Mouse (Mus musculus) intestine, postnatal 0 days (tissue): ENCODE results near the gene Sec1. TPM values are rescaled to one million over a fixed set of nuclear protein-coding genes. Genes with fewer than 3 reads are reported as not detected.

Source experiments
- ATAC-seq: fragments of 200-750 bp; cut with Nextera tagmentation; 2 replicates; pipeline ENCODE4 v1.8.0; 2017; ENCODE audit warnings: mild to moderate bottlenecking, moderate TSS enrichment, moderate library complexity
- H3K27ac ChIP-seq: fragments of 300-500 bp; sonication (generic); 2 replicates; pipeline ENCODE4 v1.5.1; 2014; ENCODE audit warnings: mild to moderate bottlenecking, low read depth, low read length, moderate library complexity
- H3K27me3 ChIP-seq: fragments of 300-500 bp; sonication (generic); replicated peaks from 2 replicates; pipeline ENCODE4 v1.6.1; 2014; ENCODE audit warnings: low read length, mixed read lengths; ENCODE audit not compliant: control insufficient read depth, insufficient read depth
- H3K36me3 ChIP-seq: fragments of 300-500 bp; sonication (generic); 2 replicates; pipeline ENCODE4 v1.6.1; 2014; ENCODE audit warnings: mild to moderate bottlenecking, moderate library complexity; ENCODE audit not compliant: control insufficient read depth, insufficient read depth
- H3K4me1 ChIP-seq: fragments of 300-500 bp; sonication (generic); replicated peaks from 2 replicates; pipeline ENCODE4 v1.6.1; 2014; ENCODE audit warnings: antibody characterized with exemption, low read length, mixed read lengths; ENCODE audit not compliant: control insufficient read depth, insufficient read depth
- H3K4me2 ChIP-seq: fragments of 300-500 bp; sonication (generic); replicated peaks from 2 replicates; pipeline ENCODE4 v1.6.1; 2014; ENCODE audit warnings: low read depth, mild to moderate bottlenecking, moderate library complexity
- H3K4me3 ChIP-seq: fragments of 300-500 bp; sonication (generic); 2 replicates; pipeline ENCODE4 v1.5.1; 2014; ENCODE audit warnings: low read depth, low read length
- H3K9ac ChIP-seq: fragments of 300-500 bp; sonication (generic); 2 replicates; pipeline ENCODE4 v1.6.1; 2014; ENCODE audit warnings: mild to moderate bottlenecking, low read depth, low read length
- H3K9me3 ChIP-seq: fragments of 300-500 bp; sonication (generic); 2 replicates; pipeline ENCODE4 v1.6.1; 2016; ENCODE audit warnings: mixed run types; ENCODE audit not compliant: control insufficient read depth
- CTCF ChIP-seq: sonication (generic); IDR thresholded peaks from 2 replicates; pipeline ENCODE4 v1.5.1; 2016; ENCODE audit warnings: low read depth, mild to moderate bottlenecking, control low read depth, antibody characterized with exemption, moderate library complexity
- WGBS: fragments of 180-500 bp; shearing (Covaris S2); extraction: QIAGEN DNeasy Blood & Tissue Kit; methylation state at CpG from one replicate; pipeline ENCODE4 v1.1.7; 2014; 5-methylcytosine and 5-hydroxymethylcytosine counted together
- polyA plus RNA-seq: library from polyadenylated mRNA; unstranded; fragments of >200 nt; fragmentation: Nextera tagmentation; extraction: Ambion mirVana; gene quantifications from 2 replicates; pipeline ENCODE4 v1.2.1, GENCODE M21; 2015

Gene Sec1
- polyA plus RNA-seq, 1 experiment from 2014 or later: 0.08 TPM

DNA sequence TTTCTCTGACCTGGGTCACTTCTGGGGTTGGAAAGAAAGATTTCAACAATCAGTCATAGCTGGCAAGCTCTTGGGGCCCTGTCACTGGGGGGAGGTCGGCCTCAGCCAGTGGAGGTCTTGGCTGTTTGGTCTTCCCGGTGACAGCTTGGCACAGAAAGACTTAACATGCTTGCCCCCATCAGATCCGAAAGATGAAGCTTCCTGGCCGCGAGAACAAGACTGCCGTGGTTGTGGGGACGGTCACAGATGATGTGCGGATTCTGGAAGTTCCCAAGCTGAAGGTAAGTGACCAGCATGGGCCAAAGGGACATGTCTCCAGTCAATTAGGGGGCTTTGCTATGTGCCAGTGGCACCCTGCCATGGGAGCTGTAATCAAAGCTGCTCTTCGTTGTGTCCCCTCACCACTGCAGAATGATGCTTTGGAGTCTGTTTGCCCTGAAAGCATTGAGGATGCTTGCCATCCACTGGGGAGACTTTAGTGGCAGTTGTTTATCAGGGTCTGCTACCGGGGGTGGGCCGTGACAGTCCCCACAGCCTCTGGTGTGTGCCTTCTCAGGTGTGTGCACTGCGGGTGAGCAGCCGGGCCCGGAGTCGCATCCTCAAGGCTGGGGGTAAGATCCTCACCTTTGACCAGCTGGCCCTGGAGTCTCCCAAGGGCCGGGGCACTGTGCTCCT, 25.7 kb upstream of the Sec1 start:
- peak overlapping the region; percentile 86; the same call in 1 of the 2 replicates for H3K27ac ChIP-seq
- no peak for TF ChIP-seq CTCF
- peaks cover 41% of the 10 kb centered on the region for H3K36me3 ChIP-seq
- H3K27me3 ChIP-seq: no peaks in the 10 kb centered on the region
- H3K4me1 ChIP-seq: peaks cover 16% of the 10 kb centered on the region; the same call in 1 of the 2 replicates
- no peak for ATAC-seq
- 81% methylated on average over 15 of the region's 16 CpGs for WGBS
- H3K9ac ChIP-seq: peak overlapping the region; percentile 79; the same call in 1 of the 2 replicates
- H3K9me3 ChIP-seq: no peaks in the 10 kb centered on the region
- H3K4me2 ChIP-seq: peak overlapping the region; percentile 78
- peak overlapping the region; percentile 67; the same call in 1 of the 2 replicates for H3K4me3 ChIP-seq

GRCm38 (mm10) chr7:45719180-45719579, 25.0 kb upstream of the Sec1 start:
- no peak for TF ChIP-seq CTCF
- WGBS: 62% methylated on average over 10 of the region's 10 CpGs
- peak overlapping the region; percentile 67 for H3K4me3 ChIP-seq
- peaks cover 19% of the 10 kb centered on the region; the same call in 1 of the 2 replicates for H3K4me1 ChIP-seq
- peak overlapping the region; percentile 79; the same call in 1 of the 2 replicates for H3K27ac ChIP-seq
- no peaks in the 10 kb centered on the region for H3K27me3 ChIP-seq
- no peaks in the 10 kb centered on the region for H3K9me3 ChIP-seq
- peaks cover 35% of the 10 kb centered on the region for H3K36me3 ChIP-seq
- H3K4me2 ChIP-seq: peak overlapping the region; percentile 78
- no peak for ATAC-seq
- peak overlapping the region; percentile 79 for H3K9ac ChIP-seq

DNA sequence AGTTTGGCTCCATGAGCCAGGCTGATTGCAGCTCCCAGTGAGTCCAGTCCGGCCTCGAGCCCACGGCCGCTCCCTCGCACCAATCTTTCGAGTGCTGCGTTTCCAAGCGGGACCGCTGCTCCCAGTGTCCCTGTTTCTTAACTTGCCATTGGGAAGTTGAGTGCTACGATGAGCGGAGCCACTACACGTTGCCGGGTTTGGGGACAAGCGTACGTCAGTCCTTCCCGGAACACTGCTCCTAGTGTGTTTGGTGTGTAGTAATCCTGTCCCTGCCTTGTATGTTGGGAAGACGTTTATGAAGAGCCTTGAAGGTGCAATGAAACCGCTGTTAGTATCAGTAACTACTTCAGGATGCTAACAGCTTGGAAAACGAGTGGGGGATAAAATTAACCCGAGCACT, 24.1 kb upstream of the Sec1 start:
- under 1% methylated on average over 20 of the region's 20 CpGs for WGBS
- Histone ChIP-seq H3K4me1 (peaks cover 19% of the 10 kb centered on the region; the same call in 1 of the 2 replicates), H3K9ac (peak overlapping the region; percentile 79), H3K27me3 (no peaks in the 10 kb centered on the region), H3K9me3 (no peaks in the 10 kb centered on the region), H3K36me3 (peaks cover 29% of the 10 kb centered on the region), H3K27ac (peak overlapping the region; percentile 79), H3K4me2 (peak overlapping the region; percentile 78), H3K4me3 (peak overlapping the region; percentile 67)
- no peak for ATAC-seq
- no peak for TF ChIP-seq CTCF

DNA sequence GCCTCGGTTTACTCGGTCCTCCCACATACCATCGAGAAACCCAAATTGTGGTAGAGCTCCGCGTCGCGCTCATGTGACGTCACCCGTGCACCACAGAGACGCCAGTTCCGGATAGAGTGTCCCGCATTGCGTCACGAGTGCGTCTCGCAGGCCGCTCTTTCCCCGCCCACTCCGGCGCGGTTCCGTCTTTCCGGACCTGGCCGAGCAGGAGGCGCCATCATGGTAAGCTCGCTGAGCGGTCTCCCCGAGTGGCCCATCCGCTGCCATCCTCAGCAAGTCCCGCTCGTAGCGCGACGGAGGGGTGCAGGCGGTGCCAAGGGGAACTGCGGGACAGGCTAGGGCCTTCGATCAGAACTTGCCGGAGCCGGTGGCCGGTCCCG, 23.7 kb upstream of the Sec1 start, which contains the start of gene Sphk2:
Gene Sphk2 (minus strand): TSS at position 85 of the 380 bp plus-strand sequence.
- WGBS: 0% methylated on average over 41 of the region's 41 CpGs
- H3K27ac ChIP-seq: peak within 1 kb of the TSS; percentile 82
- H3K9me3 ChIP-seq: no peaks in the 10 kb centered on the region
- H3K9ac ChIP-seq: peak within 1 kb of the TSS; percentile 79
- peak within 1 kb of the TSS; percentile 78 for H3K4me2 ChIP-seq
- ATAC-seq: peak; percentile 16
- H3K36me3 ChIP-seq: peaks cover 30% of the 10 kb centered on the region
- H3K4me3 ChIP-seq: peak within 1 kb of the TSS; percentile 67
- peaks cover 19% of the 10 kb centered on the region; the same call in 1 of the 2 replicates for H3K4me1 ChIP-seq
- H3K27me3 ChIP-seq: no peaks in the 10 kb centered on the region
- peak; percentile 36 for TF ChIP-seq CTCF

DNA sequence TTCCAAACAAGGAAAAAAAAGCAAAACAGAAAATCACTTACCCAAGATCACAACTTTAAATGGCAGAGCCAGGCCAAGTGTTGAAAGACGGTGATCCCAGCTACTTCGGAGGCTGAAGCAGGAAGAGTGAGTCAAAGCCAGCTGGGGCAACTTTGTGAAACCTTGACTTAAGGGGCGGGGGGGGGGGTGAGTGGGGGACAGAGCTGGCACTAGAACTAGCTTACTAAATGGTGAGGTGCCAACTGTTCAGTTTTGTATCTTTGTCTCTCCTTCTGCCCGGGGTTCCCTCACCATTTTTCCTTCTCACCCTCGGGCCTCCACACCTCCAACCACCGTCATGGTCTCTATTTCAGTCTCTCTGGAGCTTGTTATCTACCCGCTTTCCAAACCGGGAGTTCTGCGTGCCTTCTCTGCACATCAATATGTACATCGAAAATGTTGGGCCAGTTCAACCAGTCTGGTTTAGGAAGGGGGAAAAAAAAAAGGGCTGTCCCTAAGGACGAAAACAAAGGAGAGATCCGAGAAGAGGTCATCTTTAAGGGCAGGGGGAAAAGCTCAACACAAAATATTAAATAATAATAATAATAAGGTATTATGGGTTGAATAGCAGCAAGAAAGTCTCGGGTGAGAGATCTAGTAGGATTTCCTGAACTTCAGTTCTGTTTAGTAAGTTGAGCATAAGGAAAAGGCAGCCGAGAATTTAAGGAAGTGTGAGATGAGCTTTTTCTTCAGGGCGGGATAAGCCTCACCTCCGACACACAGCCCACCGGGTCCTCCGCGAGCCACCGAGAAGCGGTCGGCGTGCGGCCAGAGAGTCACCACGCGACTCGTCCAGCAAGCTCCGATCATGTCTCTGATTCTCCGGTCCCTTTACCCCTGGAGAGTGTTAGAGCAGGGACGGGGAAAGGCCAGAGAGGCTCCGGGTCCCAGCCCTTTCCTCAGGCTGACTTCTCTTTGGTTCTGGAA, 23.0 kb upstream of the Sec1 start:
- no peak for TF ChIP-seq CTCF
- Histone ChIP-seq H3K4me2 (peak overlapping the region; percentile 67), H3K9me3 (no peaks in the 10 kb centered on the region), H3K27ac (peak overlapping the region; percentile 82), H3K4me3 (peak overlapping the region; percentile 67), H3K9ac (peak overlapping the region; percentile 79), H3K4me1 (peaks cover 19% of the 10 kb centered on the region; the same call in 1 of the 2 replicates), H3K27me3 (no peaks in the 10 kb centered on the region), H3K36me3 (peaks cover 31% of the 10 kb centered on the region)
- 6% methylated on average over 31 of the region's 31 CpGs for WGBS
- ATAC-seq: no peak

- no peaks in the 10 kb centered on the region for H3K27me3 ChIP-seq
- H3K27ac ChIP-seq: no peak overlapping the region
- 87% methylated on average over 3 of the region's 3 CpGs for WGBS
- H3K9ac ChIP-seq: peak overlapping the region; percentile 79; the same call in 1 of the 2 replicates
- peaks cover 38% of the 10 kb centered on the region for H3K36me3 ChIP-seq
- no peak for ATAC-seq
- H3K4me2 ChIP-seq: peak overlapping the region; percentile 88
- TF ChIP-seq CTCF: no peak
- H3K4me3 ChIP-seq: peak overlapping the region; percentile 67; the same call in 1 of the 2 replicates
- H3K4me1 ChIP-seq: peaks cover 19% of the 10 kb centered on the region; the same call in 1 of the 2 replicates
- H3K9me3 ChIP-seq: no peaks in the 10 kb centered on the region
Observed at GRCm38 (mm10) chr7:45716460-45716857, 22.3 kb upstream of the Sec1 start.
